Mouse (Mus musculus): ENCODE data around the gene Gm21994. TPM values are rescaled to one million over a fixed set of nuclear protein-coding genes. Genes with fewer than 3 reads are reported as not detected.
A peak's percentile ranks its signal among the peaks of the same experiment; 100 is the strongest.
"Not testable (repeated sequence)": the region's sequence is repeated elsewhere in the genome, so short reads cannot be mapped to it uniquely, and the experiment has no call there.

Gene Gm21994
- 0.23 and 0.49 TPM in 2 replicates for polyA plus RNA-seq (2012; rRNA removed)
- 0.29 and 0.71 TPM in 2 replicates for polyA plus RNA-seq (2014; fragmentation: Nextera tagmentation; extraction: Ambion mirVana)

GRCm38 (mm10) chr2:150255491-150255890 is at the start of gene Gm21994:
Gene Gm21994, minus strand, starts transcription at chr2:150255591.
- 27% methylated on average over 2 of the region's 2 CpGs for WGBS (ENCODE audit: insufficient replicate concordance)
- not testable (repeated sequence) for H3K4me3 ChIP-seq (ENCODE audit: insufficient read depth in 1 of 2, low read depth in 2 of 2, low read length in 2 of 2); ATAC-seq (ENCODE audit: insufficient read depth); H3K27me3 ChIP-seq (ENCODE audit: control insufficient read depth, insufficient read depth, low read length); H3K4me1 ChIP-seq (replicated peaks; ENCODE audit: control insufficient read depth in 2 of 2, insufficient read depth in 2 of 2, low read length in 1 of 2); DNase-seq (ENCODE audit: low read depth in 3 of 3, low spot score in 3 of 3); H3K9me3 ChIP-seq (ENCODE audit: control insufficient read depth, low read length); H3K27ac ChIP-seq; H3K9ac ChIP-seq (replicated peaks); H3K4me2 ChIP-seq (ENCODE audit: low read depth); H3K36me3 ChIP-seq (replicated peaks; ENCODE audit: control insufficient read depth, insufficient read depth, low read depth)

- ATAC-seq (ENCODE audit: insufficient read depth) (no peak), DNase-seq (ENCODE audit: low read depth in 3 of 3, low spot score in 3 of 3) (no peak)
- TF ChIP-seq EP300 (IDR thresholded peaks at IDR 0.05; ENCODE audit: low read depth) = no peak
- no peak for TF ChIP-seq CTCF (IDR thresholded peaks at IDR 0.05; ENCODE audit: low read depth)
- no peaks in the 10 kb centered on the region for H3K27me3 ChIP-seq (ENCODE audit: control insufficient read depth, insufficient read depth, low read length)
- H3K9ac ChIP-seq (replicated peaks) = no peak overlapping the region
- H3K4me2 ChIP-seq (ENCODE audit: low read depth) = no peak overlapping the region
- no peak overlapping the region for H3K27ac ChIP-seq
- no peak overlapping the region for H3K4me3 ChIP-seq (ENCODE audit: insufficient read depth in 1 of 2, low read depth in 2 of 2, low read length in 2 of 2)
- WGBS (ENCODE audit: insufficient replicate concordance) = 33% methylated on average over 1 of the region's 1 CpGs
- H3K9me3 ChIP-seq (ENCODE audit: control insufficient read depth, low read length) = no peaks in the 10 kb centered on the region
- H3K36me3 ChIP-seq (replicated peaks; ENCODE audit: control insufficient read depth, insufficient read depth, low read depth) = no peaks in the 10 kb centered on the region
- no peaks in the 10 kb centered on the region for H3K4me1 ChIP-seq (replicated peaks; ENCODE audit: control insufficient read depth in 2 of 2, insufficient read depth in 2 of 2, low read length in 1 of 2)
These were observed 43.7 kb upstream of the Gm21994 start for GRCm38 (mm10) chr2:150299096-150299495.

GRCm38 (mm10) chr2:150293669-150294068 is 38.3 kb upstream of the Gm21994 start:
- Histone ChIP-seq H3K4me2 (ENCODE audit: low read depth) (no peak overlapping the region), H3K27ac (no peak overlapping the region), H3K36me3 (replicated peaks; ENCODE audit: control insufficient read depth, insufficient read depth, low read depth) (no peaks in the 10 kb centered on the region), H3K27me3 (ENCODE audit: control insufficient read depth, insufficient read depth, low read length) (no peaks in the 10 kb centered on the region), H3K9ac (replicated peaks) (no peak overlapping the region), H3K4me1 (replicated peaks; ENCODE audit: control insufficient read depth in 2 of 2, insufficient read depth in 2 of 2, low read length in 1 of 2) (no peaks in the 10 kb centered on the region), H3K9me3 (ENCODE audit: control insufficient read depth, low read length) (no peaks in the 10 kb centered on the region), H3K4me3 (ENCODE audit: insufficient read depth in 1 of 2, low read depth in 2 of 2, low read length in 2 of 2) (no peak overlapping the region)
- WGBS (ENCODE audit: insufficient replicate concordance) = 51% methylated on average over 6 of the region's 6 CpGs
- ATAC-seq (ENCODE audit: insufficient read depth) = no peak
- no peak for DNase-seq (ENCODE audit: low read depth in 3 of 3, low spot score in 3 of 3)
- TF ChIP-seq CTCF (IDR thresholded peaks at IDR 0.05; ENCODE audit: low read depth) (no peak), EP300 (IDR thresholded peaks at IDR 0.05; ENCODE audit: low read depth) (no peak)

- not testable (repeated sequence) for H3K36me3 ChIP-seq (replicated peaks; ENCODE audit: control insufficient read depth, insufficient read depth, low read depth); DNase-seq (ENCODE audit: low read depth in 3 of 3, low spot score in 3 of 3); H3K9ac ChIP-seq (replicated peaks); H3K4me3 ChIP-seq (ENCODE audit: insufficient read depth in 1 of 2, low read depth in 2 of 2, low read length in 2 of 2); H3K27ac ChIP-seq; ATAC-seq (ENCODE audit: insufficient read depth); H3K4me1 ChIP-seq (replicated peaks; ENCODE audit: control insufficient read depth in 2 of 2, insufficient read depth in 2 of 2, low read length in 1 of 2); H3K4me2 ChIP-seq (ENCODE audit: low read depth); H3K27me3 ChIP-seq (ENCODE audit: control insufficient read depth, insufficient read depth, low read length); H3K9me3 ChIP-seq (ENCODE audit: control insufficient read depth, low read length)
- WGBS (ENCODE audit: insufficient replicate concordance) = 48% methylated on average over 4 of the region's 4 CpGs
These were observed 1.9 kb upstream of the Gm21994 start, which contains the start of gene Gm14124 for GRCm38 (mm10) chr2:150257291-150257690. Gene Gm14124, plus strand, starts transcription at chr2:150257517.

GRCm38 (mm10) chr2:150256861-150257260 is 1.5 kb upstream of the Gm21994 start:
- H3K4me2 ChIP-seq (ENCODE audit: low read depth); H3K9ac ChIP-seq (replicated peaks); H3K36me3 ChIP-seq (replicated peaks; ENCODE audit: control insufficient read depth, insufficient read depth, low read depth); H3K9me3 ChIP-seq (ENCODE audit: control insufficient read depth, low read length); H3K27me3 ChIP-seq (ENCODE audit: control insufficient read depth, insufficient read depth, low read length); DNase-seq (ENCODE audit: low read depth in 3 of 3, low spot score in 3 of 3); H3K27ac ChIP-seq; ATAC-seq (ENCODE audit: insufficient read depth); H3K4me3 ChIP-seq (ENCODE audit: insufficient read depth in 1 of 2, low read depth in 2 of 2, low read length in 2 of 2); H3K4me1 ChIP-seq (replicated peaks; ENCODE audit: control insufficient read depth in 2 of 2, insufficient read depth in 2 of 2, low read length in 1 of 2): not testable (repeated sequence)
- WGBS (ENCODE audit: insufficient replicate concordance) = 38% methylated on average over 2 of the region's 2 CpGs

GRCm38 (mm10) chr2:150243211-150243610 is 12.2 kb downstream of the Gm21994 start:
- no peaks in the 10 kb centered on the region for H3K36me3 ChIP-seq (replicated peaks; ENCODE audit: control insufficient read depth, insufficient read depth, low read depth)
- ATAC-seq (ENCODE audit: insufficient read depth) (no peak), DNase-seq (ENCODE audit: low read depth in 3 of 3, low spot score in 3 of 3) (no peak)
- WGBS (ENCODE audit: insufficient replicate concordance) = 51% methylated on average over 2 of the region's 2 CpGs
- H3K4me3 ChIP-seq (ENCODE audit: insufficient read depth in 1 of 2, low read depth in 2 of 2, low read length in 2 of 2) = no peak overlapping the region
- TF ChIP-seq CTCF (IDR thresholded peaks at IDR 0.05; ENCODE audit: low read depth) (no peak), EP300 (IDR thresholded peaks at IDR 0.05; ENCODE audit: low read depth) (no peak)
- H3K27me3 ChIP-seq (ENCODE audit: control insufficient read depth, insufficient read depth, low read length) = no peaks in the 10 kb centered on the region
- no peak overlapping the region for H3K4me2 ChIP-seq (ENCODE audit: low read depth)
- H3K27ac ChIP-seq = no peak overlapping the region
- H3K9me3 ChIP-seq (ENCODE audit: control insufficient read depth, low read length) = no peaks in the 10 kb centered on the region
- H3K9ac ChIP-seq (replicated peaks) = no peak overlapping the region
- H3K4me1 ChIP-seq (replicated peaks; ENCODE audit: control insufficient read depth in 2 of 2, insufficient read depth in 2 of 2, low read length in 1 of 2) = no peaks in the 10 kb centered on the region

- H3K27ac ChIP-seq; H3K9me3 ChIP-seq (ENCODE audit: control insufficient read depth, low read length); H3K36me3 ChIP-seq (replicated peaks; ENCODE audit: control insufficient read depth, insufficient read depth, low read depth); H3K4me2 ChIP-seq (ENCODE audit: low read depth); H3K27me3 ChIP-seq (ENCODE audit: control insufficient read depth, insufficient read depth, low read length); H3K9ac ChIP-seq (replicated peaks); H3K4me1 ChIP-seq (replicated peaks; ENCODE audit: control insufficient read depth in 2 of 2, insufficient read depth in 2 of 2, low read length in 1 of 2); H3K4me3 ChIP-seq (ENCODE audit: insufficient read depth in 1 of 2, low read depth in 2 of 2, low read length in 2 of 2); DNase-seq (ENCODE audit: low read depth in 3 of 3, low spot score in 3 of 3): not testable (repeated sequence)
- 0 out of 2 replicates have a peak, but pooled peaks have one; percentile 18 for ATAC-seq (ENCODE audit: insufficient read depth)
These were observed 32.1 kb downstream of the Gm21994 start for GRCm38 (mm10) chr2:150223263-150223662.

- not testable (repeated sequence) for H3K4me1 ChIP-seq (replicated peaks; ENCODE audit: control insufficient read depth in 2 of 2, insufficient read depth in 2 of 2, low read length in 1 of 2); H3K27me3 ChIP-seq (ENCODE audit: control insufficient read depth, insufficient read depth, low read length); H3K27ac ChIP-seq; DNase-seq (ENCODE audit: low read depth in 3 of 3, low spot score in 3 of 3); H3K9me3 ChIP-seq (ENCODE audit: control insufficient read depth, low read length); H3K9ac ChIP-seq (replicated peaks); ATAC-seq (ENCODE audit: insufficient read depth); H3K36me3 ChIP-seq (replicated peaks; ENCODE audit: control insufficient read depth, insufficient read depth, low read depth)
- 10% methylated on average over 3 of the region's 4 CpGs for WGBS (ENCODE audit: insufficient replicate concordance)
- H3K4me2 ChIP-seq (ENCODE audit: low read depth) = peak overlapping the region; percentile 42
- H3K4me3 ChIP-seq (ENCODE audit: insufficient read depth in 1 of 2, low read depth in 2 of 2, low read length in 2 of 2) = peak overlapping the region; percentile 30 to 67
These were observed 37.0 kb downstream of the Gm21994 start for GRCm38 (mm10) chr2:150218363-150218725.

Measured in liver, embryonic 14.5 days (tissue).